ENCODE assay signal across 8 mouse cellular contexts in the genomic region with DNA sequence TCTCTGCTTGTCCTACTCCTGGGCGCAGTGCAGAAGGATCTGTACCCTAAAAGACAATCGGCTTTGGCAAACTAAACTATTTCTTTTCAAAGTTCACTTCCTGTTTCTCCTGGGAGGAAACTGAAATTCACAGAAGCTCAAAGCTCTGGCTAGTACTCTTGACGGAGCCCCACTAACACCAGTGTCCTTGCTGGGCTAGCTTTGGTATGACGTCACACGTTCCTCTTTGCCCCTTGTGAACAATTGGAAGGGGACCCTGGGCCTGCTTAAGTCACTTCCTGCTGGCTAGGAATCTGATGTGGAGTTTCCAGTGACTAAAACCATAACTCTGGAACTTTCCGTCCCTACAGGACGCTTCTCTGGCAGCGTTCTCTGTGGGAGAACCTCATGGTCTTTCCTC. TPM values are rescaled to one million over a fixed set of nuclear protein-coding genes. Genes with fewer than 3 reads are reported as not detected.
DNase-seq lines count a peak whose midpoint lies in the region; ATAC-seq and TF ChIP-seq lines count a peak whose summit lies in the region.

No protein-coding gene starts in this region.

- H3K27me3 ChIP-seq in intestine, postnatal 0 days (replicated peaks; ENCODE audit: control insufficient read depth, insufficient read depth, low read length), result no peaks in the 10 kb centered on the region
- H3K27me3 ChIP-seq in thymus, adult 2 months (ENCODE audit: control insufficient read depth, insufficient read depth, low read length), result no peaks in the 10 kb centered on the region

- H3K9ac ChIP-seq in intestine, postnatal 0 days (ENCODE audit: low read depth, low read length), result no peak overlapping the region

- peak; percentile 49 to 53 for DNase-seq in left cerebral cortex, postnatal 14 days (ENCODE audit: low spot score in 2 of 2)
- DNase-seq in left cerebral cortex, adult 11 months (ENCODE audit: low spot score), result no peak
- DNase-seq in gastrocnemius, postnatal 25 days, result peak; percentile 61
- DNase-seq in urinary bladder, postnatal 25 days (ENCODE audit: low spot score), result no peak
- DNase-seq in thymus, adult 2 months, result no peak
- no peak for DNase-seq in layer of hippocampus, adult 8-10 months (ENCODE audit: low spot score in 2 of 2)

- H3K4me1 ChIP-seq in intestine, postnatal 0 days (replicated peaks; ENCODE audit: control insufficient read depth, insufficient read depth, low read length), result no peaks in the 10 kb centered on the region
- peaks cover 8% of the 10 kb centered on the region for H3K4me1 ChIP-seq in thymus, adult 2 months (replicated peaks; ENCODE audit: control insufficient read depth, insufficient read depth, low read length)

- H3K4me2 ChIP-seq in intestine, postnatal 0 days (replicated peaks; ENCODE audit: low read depth), result no peak overlapping the region; the same call in 1 of the 2 replicates

- H3K4me3 ChIP-seq in intestine, postnatal 0 days (ENCODE audit: low read depth, low read length), result no peak overlapping the region
- no peak overlapping the region for H3K4me3 ChIP-seq in thymus, adult 2 months (ENCODE audit: control insufficient read depth, insufficient read depth, low read length)

- TF ChIP-seq CTCF in intestine, postnatal 0 days (IDR thresholded peaks at IDR 0.05; ENCODE audit: low read depth), result no peak
- no peak for TF ChIP-seq CTCF in thymus, adult 2 months (IDR thresholded peaks at IDR 0.05; ENCODE audit: borderline replicate concordance, control insufficient read depth, extremely low read depth, insufficient read depth, low read length, poor library complexity)

- ATAC-seq in intestine, postnatal 0 days, result no peak
- ATAC-seq in megakaryocyte progenitor cell, adult 5-6 weeks (replicated peaks; ENCODE audit: poor library complexity), result peak; percentile 71

- H3K27ac ChIP-seq in intestine, postnatal 0 days (ENCODE audit: low read depth, low read length), result peak overlapping the region; percentile 50; the same call in 1 of the 2 replicates
- H3K27ac ChIP-seq in thymus, adult 2 months (ENCODE audit: control insufficient read depth, insufficient read depth, low read length), result no peak overlapping the region; the same call in 1 of the 2 replicates

- no peaks in the 10 kb centered on the region for H3K9me3 ChIP-seq in intestine, postnatal 0 days (ENCODE audit: control insufficient read depth)

- H3K36me3 ChIP-seq in intestine, postnatal 0 days (ENCODE audit: control insufficient read depth, insufficient read depth), result peaks cover 27% of the 10 kb centered on the region
- H3K36me3 ChIP-seq in thymus, adult 2 months (ENCODE audit: control insufficient read depth, insufficient read depth, low read length), result no peaks in the 10 kb centered on the region

- no peak for TF ChIP-seq POLR2A in thymus, adult 2 months (IDR thresholded peaks at IDR 0.05; ENCODE audit: control insufficient read depth, extremely low read depth, insufficient read depth, low read length, poor library complexity)

- intact Hi-C loops in left cerebral cortex, postnatal 14 days (cut with DNase I), result no loop called here

- 54% methylated on average over 8 of the region's 8 CpGs for WGBS in intestine, postnatal 0 days
- WGBS in thymus, adult 2 months, result 51% methylated on average over 8 of the region's 8 CpGs

RNA-seq across cellular contexts. Expression of a gene that starts 6.5 kb away (rescaled TPM):
- 10 to 100 TPM; 19.5 to 23.5 TPM for total RNA-seq in left cerebral cortex, postnatal 14 days (2021)
- total RNA-seq in gastrocnemius, postnatal 25 days (2021), result 1 to 10 TPM; 3.0 to 4.7 TPM
- polyA plus RNA-seq in intestine, postnatal 0 days (2015; fragmentation: Nextera tagmentation; extraction: Ambion mirVana), result 21.2 and 26.1 TPM in 2 replicates
- 4.9 and 10.8 TPM in 2 replicates for total RNA-seq in megakaryocyte progenitor cell, adult 5-6 weeks (2015)
- 20.9 and 30.4 TPM in 2 replicates for total RNA-seq in megakaryocyte progenitor cell, adult 5-6 weeks (2017)
- polyA plus RNA-seq in thymus, adult 2 months (2012; rRNA removed), result 16.5 and 17.8 TPM in 2 replicates
- total RNA-seq in layer of hippocampus, adult 8-10 months (2022), result 10 to 100 TPM; 19.3 to 25.0 (median 21.7) TPM

RNA-seq across cellular contexts. Expression of a gene that starts 21.0 kb away (rescaled TPM):
- 10 to 100 TPM; 48.4 to 51.9 TPM for total RNA-seq in left cerebral cortex, postnatal 14 days (2021)
- 1 to 10 TPM; 4.4 to 6.2 TPM for total RNA-seq in gastrocnemius, postnatal 25 days (2021)
- 18.4 and 20.6 TPM in 2 replicates for polyA plus RNA-seq in intestine, postnatal 0 days (2015; fragmentation: Nextera tagmentation; extraction: Ambion mirVana)
- total RNA-seq in megakaryocyte progenitor cell, adult 5-6 weeks (2015), result 14.1 and 22.7 TPM in 2 replicates
- 10.8 and 12.2 TPM in 2 replicates for total RNA-seq in megakaryocyte progenitor cell, adult 5-6 weeks (2017)
- 33.5 and 37.9 TPM in 2 replicates for polyA plus RNA-seq in thymus, adult 2 months (2012; rRNA removed)
- 10 to 100 TPM; 41.0 to 50.5 (median 47.0) TPM for total RNA-seq in layer of hippocampus, adult 8-10 months (2022)

RNA-seq across cellular contexts. Expression of a gene that starts 40.2 kb away (rescaled TPM):
- 100 to 1,000 TPM; 236 to 243 TPM for total RNA-seq in left cerebral cortex, postnatal 14 days (2021)
- 10 to 100 TPM; 37.1 to 40.7 TPM for total RNA-seq in gastrocnemius, postnatal 25 days (2021)
- polyA plus RNA-seq in intestine, postnatal 0 days (2015; fragmentation: Nextera tagmentation; extraction: Ambion mirVana), result 185 and 187 TPM in 2 replicates
- total RNA-seq in megakaryocyte progenitor cell, adult 5-6 weeks (2015), result 237 and 246 TPM in 2 replicates
- total RNA-seq in megakaryocyte progenitor cell, adult 5-6 weeks (2017), result 117 and 131 TPM in 2 replicates
- polyA plus RNA-seq in thymus, adult 2 months (2012; rRNA removed), result 197 and 243 TPM in 2 replicates
- 100 to 1,000 TPM; 207 to 213 (median 208) TPM for total RNA-seq in layer of hippocampus, adult 8-10 months (2022)

RNA-seq across cellular contexts. Expression of a gene that starts 44.3 kb away (rescaled TPM):
- under 1 TPM in 1 of 2 experiments, not detected in 1; 0.42 TPM for total RNA-seq in left cerebral cortex, postnatal 14 days (2021)
- total RNA-seq in gastrocnemius, postnatal 25 days (2021), result not detected
- polyA plus RNA-seq in intestine, postnatal 0 days (2015; fragmentation: Nextera tagmentation; extraction: Ambion mirVana), result 0.33 TPM in 1 of 2 replicates, not detected in the other
- not detected in 2 replicates for total RNA-seq in megakaryocyte progenitor cell, adult 5-6 weeks (2015)
- not detected in 2 replicates for total RNA-seq in megakaryocyte progenitor cell, adult 5-6 weeks (2017)
- not detected in 2 replicates for polyA plus RNA-seq in thymus, adult 2 months (2012; rRNA removed)
- total RNA-seq in layer of hippocampus, adult 8-10 months (2022), result under 1 TPM in 3 of 4 experiments, not detected in 1; 0.37 to 0.56 (median 0.55) TPM

RNA-seq across cellular contexts. Expression of a gene that starts 52.0 kb away (rescaled TPM):
- 10 to 100 TPM; 70.4 to 71.4 TPM for total RNA-seq in left cerebral cortex, postnatal 14 days (2021)
- 10 to 100 TPM; 28.8 to 31.6 TPM for total RNA-seq in gastrocnemius, postnatal 25 days (2021)
- 1.1 and 1.5 TPM in 2 replicates for polyA plus RNA-seq in intestine, postnatal 0 days (2015; fragmentation: Nextera tagmentation; extraction: Ambion mirVana)
- total RNA-seq in megakaryocyte progenitor cell, adult 5-6 weeks (2015), result 21.3 and 24.4 TPM in 2 replicates
- 108 and 112 TPM in 2 replicates for total RNA-seq in megakaryocyte progenitor cell, adult 5-6 weeks (2017)
- polyA plus RNA-seq in thymus, adult 2 months (2012; rRNA removed), result 35.2 and 35.7 TPM in 2 replicates
- 10 to 100 TPM; 63.5 to 73.0 (median 68.1) TPM for total RNA-seq in layer of hippocampus, adult 8-10 months (2022)

Comparison
In these comparisons a context has a peak if more than half of its experiments do, and no peak if none do; other contexts are left out.
1. DNase-seq: peak in left cerebral cortex, postnatal 14 days (2 of 2) and gastrocnemius, postnatal 25 days (single experiment); none in left cerebral cortex, adult 11 months (single experiment), urinary bladder, postnatal 25 days (single experiment), thymus, adult 2 months (single experiment) and layer of hippocampus, adult 8-10 months (0 of 2).